Mouse (Mus musculus): ENCODE results near the gene Nicn1. TPM values are rescaled to one million over a fixed set of nuclear protein-coding genes. Genes with fewer than 3 reads are reported as not detected.
"Not testable (repeated sequence)": the region's sequence is repeated elsewhere in the genome, so short reads cannot be mapped to it uniquely, and the experiment has no call there.

Gene Nicn1
- polyA plus RNA-seq, 1 experiment, result 102 TPM

- no peak overlapping the region for H3K4me3 ChIP-seq (ENCODE audit: insufficient read depth, low read length)
- no peak for TF ChIP-seq POLR2A (IDR thresholded peaks at IDR 0.05; ENCODE audit: extremely low read depth, insufficient read depth, low read length)
- no peak for TF ChIP-seq CTCF (IDR thresholded peaks at IDR 0.05; ENCODE audit: extremely low read depth, insufficient read depth, low read length)
- H3K27ac ChIP-seq (ENCODE audit: insufficient read depth, low read length), result no peak overlapping the region
These were observed 15.5 kb upstream of the Nicn1 start for GRCm38 (mm10) chr9:108274476-108275330.

DNA sequence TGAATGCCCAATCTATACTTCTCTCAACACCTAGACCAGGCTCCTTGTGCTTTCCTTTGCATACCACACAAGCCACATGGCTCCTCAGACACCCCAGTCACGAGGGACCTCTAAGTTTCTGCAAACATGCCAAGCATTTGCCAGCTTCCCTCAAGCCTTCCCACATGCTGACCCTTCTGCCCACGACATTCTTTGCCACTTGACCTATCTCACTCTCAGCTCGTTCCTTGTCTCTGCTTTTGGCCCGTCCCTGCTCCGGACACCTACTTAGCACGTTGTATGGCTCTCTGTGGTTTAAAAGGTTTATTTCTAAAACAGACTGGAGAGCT, 14.9 kb upstream of the Nicn1 start:
- TF ChIP-seq POLR2A (IDR thresholded peaks at IDR 0.05; ENCODE audit: extremely low read depth, insufficient read depth, low read length) (no peak), CTCF (IDR thresholded peaks at IDR 0.05; ENCODE audit: extremely low read depth, insufficient read depth, low read length) (no peak)
- Histone ChIP-seq H3K4me1 (ENCODE audit: control insufficient read depth, insufficient read depth, low read length) (no peaks in the 10 kb centered on the region), H3K27ac (ENCODE audit: insufficient read depth, low read length) (no peak overlapping the region), H3K4me3 (ENCODE audit: insufficient read depth, low read length) (no peak overlapping the region)

More at GRCm38 (mm10) chr9:108274476-108275330, 15.5 kb upstream of the Nicn1 start:
- no peaks in the 10 kb centered on the region for H3K4me1 ChIP-seq (ENCODE audit: control insufficient read depth, insufficient read depth, low read length)

DNA sequence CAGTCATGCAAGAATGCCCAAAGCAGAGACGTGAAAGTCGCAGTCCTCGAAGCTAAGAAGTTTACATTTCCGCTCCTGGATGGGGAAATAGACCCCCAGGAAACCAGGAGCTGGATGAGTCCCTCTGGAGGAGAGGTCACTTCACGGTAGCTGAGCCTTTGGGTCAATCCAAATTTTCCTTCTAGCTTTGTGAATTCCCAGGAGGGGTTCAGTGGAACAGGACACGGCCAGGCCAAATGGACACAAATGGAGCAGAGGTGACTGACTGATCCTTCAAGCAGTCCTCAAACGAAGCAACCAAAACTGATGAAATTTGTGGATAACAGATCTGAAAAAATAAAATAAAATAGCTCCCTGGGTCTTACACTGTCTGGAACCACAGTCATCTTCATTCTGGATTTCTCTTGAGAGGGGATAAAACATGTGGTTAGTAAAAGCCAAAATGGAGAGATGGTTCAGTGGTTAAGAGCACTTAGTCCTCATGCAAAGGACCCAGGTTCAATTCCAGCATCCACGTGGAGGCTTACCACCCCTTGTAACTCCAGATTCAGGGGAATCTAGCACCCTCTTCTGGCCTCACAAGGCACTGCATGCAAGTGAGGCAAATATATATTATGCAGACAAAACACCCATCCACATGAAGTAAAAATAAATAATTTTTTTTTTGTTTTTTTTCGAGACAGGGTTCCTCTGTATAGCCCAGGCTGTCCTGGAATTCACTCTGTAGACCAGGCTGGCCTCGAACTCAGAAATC, 11.4 kb upstream of the Nicn1 start:
- H3K4me1 ChIP-seq (ENCODE audit: control insufficient read depth, insufficient read depth, low read length), result no peaks in the 10 kb centered on the region
- no peak overlapping the region for H3K4me3 ChIP-seq (ENCODE audit: insufficient read depth, low read length)
- TF ChIP-seq POLR2A (IDR thresholded peaks at IDR 0.05; ENCODE audit: extremely low read depth, insufficient read depth, low read length), result no peak
- TF ChIP-seq CTCF (IDR thresholded peaks at IDR 0.05; ENCODE audit: extremely low read depth, insufficient read depth, low read length), result peak; percentile 37; the same call in 1 of the 2 replicates
- H3K27ac ChIP-seq (ENCODE audit: insufficient read depth, low read length), result no peak overlapping the region

DNA sequence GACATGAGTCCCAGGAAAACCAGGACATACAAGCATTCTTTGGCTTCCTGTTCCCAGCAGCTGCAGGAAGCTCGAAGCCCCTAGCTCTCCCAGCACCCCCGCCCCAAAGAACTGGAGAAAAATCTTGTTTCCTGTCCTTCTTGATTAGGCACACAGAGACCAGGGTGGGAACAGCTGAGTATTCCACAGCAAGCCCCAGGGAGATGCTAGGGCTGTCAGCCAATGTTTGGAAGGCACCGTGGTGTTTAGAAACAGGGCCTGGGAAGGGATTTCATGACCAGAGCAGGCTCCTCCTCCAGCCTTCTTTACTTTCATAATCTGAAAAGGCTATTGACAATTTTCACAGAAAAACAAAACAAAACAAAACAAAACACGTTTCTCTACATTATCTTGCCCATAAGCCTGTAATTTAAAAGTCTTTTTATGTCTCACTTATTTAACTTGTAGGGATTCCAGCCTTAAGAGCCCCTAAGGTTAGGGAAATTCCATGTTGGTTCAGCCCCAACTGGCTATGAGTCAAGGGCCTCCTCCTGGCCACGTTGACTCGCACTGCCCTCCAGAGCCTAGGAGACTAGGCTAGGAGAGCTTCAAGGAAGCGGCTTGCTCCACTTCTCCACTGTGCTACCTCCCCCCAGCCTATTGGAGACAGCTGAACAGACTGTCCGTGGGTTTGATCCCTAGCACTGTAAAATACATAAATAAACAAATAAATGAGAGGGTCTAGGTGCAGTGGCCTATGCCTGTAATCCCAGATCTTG, 10.0 kb upstream of the Nicn1 start:
- no peak for TF ChIP-seq CTCF (IDR thresholded peaks at IDR 0.05; ENCODE audit: extremely low read depth, insufficient read depth, low read length)
- TF ChIP-seq POLR2A (IDR thresholded peaks at IDR 0.05; ENCODE audit: extremely low read depth, insufficient read depth, low read length), result no peak
- Histone ChIP-seq H3K4me1 (ENCODE audit: control insufficient read depth, insufficient read depth, low read length) (no peaks in the 10 kb centered on the region), H3K27ac (ENCODE audit: insufficient read depth, low read length) (no peak overlapping the region), H3K4me3 (ENCODE audit: insufficient read depth, low read length) (no peak overlapping the region)

GRCm38 (mm10) chr9:108284410-108284809, 5.8 kb upstream of the Nicn1 start:
- Histone ChIP-seq H3K27ac (ENCODE audit: insufficient read depth, low read length) (no peak overlapping the region), H3K4me1 (ENCODE audit: control insufficient read depth, insufficient read depth, low read length) (no peaks in the 10 kb centered on the region), H3K4me3 (ENCODE audit: insufficient read depth, low read length) (no peak overlapping the region)
- peak; percentile 94 for TF ChIP-seq CTCF (IDR thresholded peaks at IDR 0.05; ENCODE audit: extremely low read depth, insufficient read depth, low read length)
- no peak for TF ChIP-seq POLR2A (IDR thresholded peaks at IDR 0.05; ENCODE audit: extremely low read depth, insufficient read depth, low read length)

- not testable (repeated sequence) for H3K27ac ChIP-seq (ENCODE audit: insufficient read depth, low read length); H3K4me3 ChIP-seq (ENCODE audit: insufficient read depth, low read length); H3K4me1 ChIP-seq (ENCODE audit: control insufficient read depth, insufficient read depth, low read length)
These were observed 2.5 kb upstream of the Nicn1 start for GRCm38 (mm10) chr9:108287526-108288238.

DNA sequence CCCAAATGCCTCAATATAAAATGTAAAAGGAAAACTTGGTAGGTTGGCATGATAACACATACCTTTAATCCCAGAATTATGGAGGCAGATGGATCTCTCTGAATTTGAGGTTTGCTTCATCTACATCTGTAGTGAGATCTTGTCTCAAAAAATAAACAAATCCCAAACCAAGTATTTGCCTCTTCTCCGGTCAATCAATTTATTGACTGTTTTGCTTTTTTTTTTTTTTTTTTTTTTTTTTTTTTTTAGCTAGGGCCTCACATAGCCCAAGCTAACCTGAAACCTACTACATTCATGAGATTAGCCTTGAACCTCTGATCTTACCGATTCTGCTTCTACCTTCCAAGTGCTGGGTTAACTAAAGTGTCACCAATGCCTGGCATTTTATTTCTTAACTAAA, 882 bp upstream of the Nicn1 start:
- H3K4me3 ChIP-seq (ENCODE audit: insufficient read depth, low read length), result peak overlapping the region; percentile 61; the same call in 1 of the 2 replicates
- no peak overlapping the region for H3K27ac ChIP-seq (ENCODE audit: insufficient read depth, low read length)
- TF ChIP-seq POLR2A (IDR thresholded peaks at IDR 0.05; ENCODE audit: extremely low read depth, insufficient read depth, low read length), result no peak
- no peak for TF ChIP-seq CTCF (IDR thresholded peaks at IDR 0.05; ENCODE audit: extremely low read depth, insufficient read depth, low read length)
- H3K4me1 ChIP-seq (ENCODE audit: control insufficient read depth, insufficient read depth, low read length), result peaks cover 2% of the 10 kb centered on the region

GRCm38 (mm10) chr9:108290773-108291172, 544 bp downstream of the Nicn1 start:
- peaks cover 2% of the 10 kb centered on the region for H3K4me1 ChIP-seq (ENCODE audit: control insufficient read depth, insufficient read depth, low read length)
- H3K27ac ChIP-seq (ENCODE audit: insufficient read depth, low read length), result no peak overlapping the region
- no peak for TF ChIP-seq CTCF (IDR thresholded peaks at IDR 0.05; ENCODE audit: extremely low read depth, insufficient read depth, low read length)
- TF ChIP-seq POLR2A (IDR thresholded peaks at IDR 0.05; ENCODE audit: extremely low read depth, insufficient read depth, low read length), result no peak
- H3K4me3 ChIP-seq (ENCODE audit: insufficient read depth, low read length), result peak overlapping the region; percentile 61
